Mouse (Mus musculus) liver, embryonic 14.5 days (tissue): Measurements from ENCODE around the gene Ugt1a2.

Source experiments
- CTCF ChIP-seq: IDR thresholded peaks from 2 replicates; pipeline ENCODE4 v1.5.1; 2016; ENCODE audit warnings: antibody characterized with exemption, low read depth, control low read depth
- EP300 ChIP-seq: IDR thresholded peaks from 2 replicates; pipeline ENCODE4 v1.6.1; 2016; ENCODE audit warnings: antibody characterized with exemption, low read depth

GRCm38 (mm10) chr1:88234646-88235045 is 34.2 kb downstream of the Ugt1a2 start:
- TF ChIP-seq EP300 (no peak), CTCF (no peak)
